Mouse (Mus musculus) lung, adult 2 months (tissue): ENCODE data around the gene Cort.
"Not testable (repeated sequence)": the region's sequence is repeated elsewhere in the genome, so short reads cannot be mapped to it uniquely, and the experiment has no call there.

ENCODE experiments used
- CTCF ChIP-seq: fragments of 200-500 bp; IDR thresholded peaks from 2 replicates; pipeline ENCODE4 v1.5.1; 2011; ENCODE audit warnings: mild to moderate bottlenecking, low read length, control low read depth; ENCODE audit not compliant: insufficient read depth
- POLR2A ChIP-seq: fragments of 200-500 bp; IDR thresholded peaks from 2 replicates; pipeline ENCODE4 v1.6.1; 2011; ENCODE audit warnings: low read depth, mild to moderate bottlenecking, control low read depth, low read length, borderline replicate concordance; ENCODE audit errors: extremely low read depth

DNA sequence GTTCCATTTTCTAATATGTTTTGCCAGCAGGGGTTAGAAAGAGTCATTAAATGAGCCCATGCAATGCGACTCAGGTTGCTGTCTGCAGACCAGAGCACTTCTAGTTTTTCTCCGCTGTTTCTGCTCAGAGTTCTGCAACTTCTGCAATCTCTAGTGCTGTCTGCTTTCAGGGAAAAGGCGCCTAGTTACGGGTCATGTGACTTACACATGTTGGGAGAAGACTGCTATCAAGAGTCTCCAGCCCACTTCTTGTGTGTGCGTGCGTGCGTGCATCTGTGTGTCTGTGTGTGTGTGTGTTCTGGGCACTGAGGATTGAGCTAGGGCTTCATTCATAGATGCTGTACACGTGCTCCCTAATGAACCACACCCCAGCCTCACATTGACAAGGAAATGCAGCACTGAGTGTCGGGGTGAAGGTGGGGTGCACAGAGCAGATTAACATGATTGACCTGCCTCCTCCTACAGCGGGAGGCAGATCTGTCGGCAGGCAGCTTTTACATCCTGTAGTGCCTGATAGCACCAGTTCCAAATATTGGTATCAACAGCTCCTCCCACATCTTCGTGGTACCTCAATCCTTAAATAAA is 6.5 kb downstream of the Cort start:
- not testable (repeated sequence) for TF ChIP-seq CTCF, POLR2A
